Mouse (Mus musculus) G1E (cell line): ENCODE measurements around the gene Spats2l. TPM values are rescaled to one million over a fixed set of nuclear protein-coding genes. Genes with fewer than 3 reads are reported as not detected.

Experiments
- ATAC-seq: 2 replicates; pipeline ENCODE4 v1.8.0; 2016; ENCODE audit warnings: mild to moderate bottlenecking; ENCODE audit not compliant: insufficient number of reproducible peaks, poor library complexity, low FRiP score, severe bottlenecking; ENCODE audit errors: extremely low read depth
- DNase-seq: peaks from one replicate; pipeline ENCODE4 v3.0.0; 2012; ENCODE audit warnings: low spot score
- H3K27me3 ChIP-seq: 2 replicates; pipeline ENCODE4 v1.6.1; 2012; ENCODE audit warnings: mild to moderate bottlenecking, low read length, inconsistent platforms; ENCODE audit not compliant: insufficient read depth
- H3K36me3 ChIP-seq: replicated peaks from 2 replicates; pipeline ENCODE3; 2012; ENCODE audit warnings: mild to moderate bottlenecking, inconsistent platforms
- H3K4me1 ChIP-seq: 2 replicates; pipeline ENCODE4 v1.6.1; 2012; ENCODE audit warnings: low read depth, low read length, inconsistent platforms, mixed read lengths; ENCODE audit not compliant: insufficient read depth
- H3K4me3 ChIP-seq: 2 replicates; pipeline ENCODE4 v1.5.1; 2012; ENCODE audit warnings: low read depth, mild to moderate bottlenecking, inconsistent platforms, low read length, moderate library complexity, mixed read lengths
- H3K9me3 ChIP-seq: replicated peaks from 2 replicates; pipeline ENCODE4 v1.6.1; 2012; ENCODE audit warnings: inconsistent platforms
- CTCF ChIP-seq: IDR thresholded peaks from 2 replicates; pipeline ENCODE4 v1.5.1; 2012; ENCODE audit warnings: low read depth, low read length, inconsistent platforms, mixed read lengths
- GATA1 ChIP-seq: IDR thresholded peaks from 2 replicates; pipeline ENCODE4 v1.6.1; 2012; ENCODE audit warnings: borderline replicate concordance, low read length, inconsistent platforms, mixed read lengths
- GATA2 ChIP-seq: IDR thresholded peaks from 2 replicates; pipeline ENCODE4 v1.6.1; 2012; ENCODE audit warnings: low read depth, low read length, inconsistent platforms, borderline replicate concordance
- POLR2AphosphoS5 ChIP-seq: IDR thresholded peaks from 2 replicates; pipeline ENCODE4 v1.6.1; 2012; ENCODE audit warnings: low read depth, low read length, inconsistent platforms; ENCODE audit not compliant: insufficient replicate concordance
- TAL1 ChIP-seq: conservative IDR thresholded peaks from 2 replicates; pipeline ENCODE4 v1.6.1; 2012; ENCODE audit warnings: low read depth, low read length, inconsistent platforms, mixed read lengths
- polyA plus RNA-seq: library from polyadenylated mRNA; stranded (reverse); fragments of >175 nt; gene quantifications from 2 replicates; pipeline ENCODE4 v1.2.3, GENCODE M21; 2012
- total RNA-seq, 2 experiments: library from RNA; stranded (forward) in 1 of 2; stranded (reverse) in 1 of 2; fragments of 200-1000 nt in 1 of 2; fragments of >200 nt in 1 of 2; fragmentation: Nextera tagmentation in 1 of 2; gene quantifications; 2 replicates each; pipeline ENCODE4 v1.2.3; 2014 to 2017

Gene Spats2l
- total and polyA plus RNA-seq, 3 experiments: 0.33 TPM; not detected in 2

GRCm38 (mm10) chr1:57789831-57790230 lies 15.9 kb downstream of the Spats2l start:
- Histone ChIP-seq H3K9me3 (no peaks in the 10 kb centered on the region), H3K4me1 (no peaks in the 10 kb centered on the region), H3K4me3 (no peak overlapping the region), H3K36me3 (no peaks in the 10 kb centered on the region), H3K27me3 (no peaks in the 10 kb centered on the region)
- no peak for ATAC-seq
- DNase-seq: no peak
- no peak for TF ChIP-seq GATA2
- no peak for TF ChIP-seq TAL1
- no peak for TF ChIP-seq GATA1
- TF ChIP-seq POLR2AphosphoS5: no peak

GRCm38 (mm10) chr1:57792212-57792611 lies 18.2 kb downstream of the Spats2l start:
- H3K27me3 ChIP-seq: no peaks in the 10 kb centered on the region
- no peak for DNase-seq
- no peak overlapping the region for H3K4me3 ChIP-seq
- no peaks in the 10 kb centered on the region for H3K9me3 ChIP-seq
- no peaks in the 10 kb centered on the region for H3K36me3 ChIP-seq
- no peak for TF ChIP-seq POLR2AphosphoS5
- TF ChIP-seq GATA2: no peak
- TF ChIP-seq TAL1: no peak
- TF ChIP-seq CTCF: no peak
- TF ChIP-seq GATA1: no peak
- ATAC-seq: no peak
- no peaks in the 10 kb centered on the region for H3K4me1 ChIP-seq

- no peaks in the 10 kb centered on the region for H3K9me3 ChIP-seq
- no peak for DNase-seq
- TF ChIP-seq GATA1: no peak
- ATAC-seq: no peak
- H3K4me3 ChIP-seq: no peak overlapping the region
- no peaks in the 10 kb centered on the region for H3K4me1 ChIP-seq
- H3K36me3 ChIP-seq: no peaks in the 10 kb centered on the region
- no peaks in the 10 kb centered on the region for H3K27me3 ChIP-seq
Measured at GRCm38 (mm10) chr1:57795838-57796237, 21.9 kb downstream of the Spats2l start.

GRCm38 (mm10) chr1:57799398-57799797 lies 25.4 kb downstream of the Spats2l start:
- TF ChIP-seq GATA2 (no peak), CTCF (no peak), TAL1 (no peak), GATA1 (no peak), POLR2AphosphoS5 (no peak)
- no peak for ATAC-seq
- H3K9me3 ChIP-seq: no peaks in the 10 kb centered on the region
- H3K27me3 ChIP-seq: no peaks in the 10 kb centered on the region
- no peak overlapping the region for H3K4me3 ChIP-seq
- no peak for DNase-seq
- H3K4me1 ChIP-seq: no peaks in the 10 kb centered on the region
- H3K36me3 ChIP-seq: no peaks in the 10 kb centered on the region

- H3K36me3 ChIP-seq: no peaks in the 10 kb centered on the region
- H3K4me1 ChIP-seq: no peaks in the 10 kb centered on the region
- H3K4me3 ChIP-seq: no peak overlapping the region
- ATAC-seq: no peak
- no peaks in the 10 kb centered on the region for H3K9me3 ChIP-seq
- H3K27me3 ChIP-seq: no peaks in the 10 kb centered on the region
- TF ChIP-seq TAL1: no peak
- TF ChIP-seq CTCF: no peak
- TF ChIP-seq POLR2AphosphoS5: no peak
- no peak for TF ChIP-seq GATA2
- no peak for TF ChIP-seq GATA1
- no peak for DNase-seq
Measured at GRCm38 (mm10) chr1:57800846-57801245, 26.9 kb downstream of the Spats2l start.

- DNase-seq (no peak), ATAC-seq (no peak)
- TF ChIP-seq CTCF (no peak), GATA1 (no peak), GATA2 (no peak), TAL1 (no peak), POLR2AphosphoS5 (no peak)
- Histone ChIP-seq H3K27me3 (peaks cover 2% of the 10 kb centered on the region; the same call in 1 of the 2 replicates), H3K9me3 (no peaks in the 10 kb centered on the region), H3K36me3 (no peaks in the 10 kb centered on the region), H3K4me1 (no peaks in the 10 kb centered on the region), H3K4me3 (no peak overlapping the region)
Measured at GRCm38 (mm10) chr1:57806126-57806525, 32.2 kb downstream of the Spats2l start.

GRCm38 (mm10) chr1:57807882-57808281 lies 33.9 kb downstream of the Spats2l start:
- Histone ChIP-seq H3K9me3 (no peaks in the 10 kb centered on the region), H3K36me3 (no peaks in the 10 kb centered on the region), H3K4me1 (no peaks in the 10 kb centered on the region), H3K27me3 (peaks cover 2% of the 10 kb centered on the region; the same call in 1 of the 2 replicates), H3K4me3 (no peak overlapping the region)
- ATAC-seq (no peak), DNase-seq (no peak)
- no peak for TF ChIP-seq POLR2AphosphoS5
- TF ChIP-seq TAL1: no peak
- TF ChIP-seq GATA2: no peak
- no peak for TF ChIP-seq CTCF
- TF ChIP-seq GATA1: no peak
